Mouse (Mus musculus): ENCODE data around the gene Wdfy4.
A peak's percentile ranks its signal among the peaks of the same experiment; 100 is the strongest.

Wdfy4 gene

DNA sequence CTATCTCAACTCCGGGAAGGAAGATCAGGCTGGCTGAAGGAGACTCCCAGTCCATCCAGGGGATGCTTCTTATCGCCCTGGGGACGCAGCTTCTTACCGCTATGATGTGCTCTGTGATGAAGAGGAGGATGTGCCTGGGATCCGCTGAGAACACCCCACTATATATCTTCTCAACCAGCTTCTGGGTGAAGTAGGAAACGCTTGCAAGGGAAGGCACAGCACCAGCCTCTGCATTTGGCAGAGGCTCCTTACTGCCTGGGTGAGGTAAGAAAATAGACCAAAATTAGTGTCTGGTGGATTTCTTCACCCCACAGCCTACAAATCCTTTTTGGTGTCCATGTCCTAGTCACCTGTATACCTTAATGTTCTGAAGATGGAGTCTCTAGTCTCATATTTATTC lies 107.2 kb downstream of the Wdfy4 start:
- no peak for DNase-seq

- no peak for DNase-seq
These were observed 112.0 kb downstream of the Wdfy4 start for GRCm38 (mm10) chr14:33073355-33073754.

GRCm38 (mm10) chr14:33072351-33072750 lies 113.0 kb downstream of the Wdfy4 start:
- no peak for DNase-seq

GRCm38 (mm10) chr14:33067676-33068075 lies 117.6 kb downstream of the Wdfy4 start:
- DNase-seq = no peak

GRCm38 (mm10) chr14:33062996-33063395 lies 122.3 kb downstream of the Wdfy4 start:
- no peak for DNase-seq

GRCm38 (mm10) chr14:33058881-33059660 lies 126.2 kb downstream of the Wdfy4 start:
- DNase-seq = no peak

DNA sequence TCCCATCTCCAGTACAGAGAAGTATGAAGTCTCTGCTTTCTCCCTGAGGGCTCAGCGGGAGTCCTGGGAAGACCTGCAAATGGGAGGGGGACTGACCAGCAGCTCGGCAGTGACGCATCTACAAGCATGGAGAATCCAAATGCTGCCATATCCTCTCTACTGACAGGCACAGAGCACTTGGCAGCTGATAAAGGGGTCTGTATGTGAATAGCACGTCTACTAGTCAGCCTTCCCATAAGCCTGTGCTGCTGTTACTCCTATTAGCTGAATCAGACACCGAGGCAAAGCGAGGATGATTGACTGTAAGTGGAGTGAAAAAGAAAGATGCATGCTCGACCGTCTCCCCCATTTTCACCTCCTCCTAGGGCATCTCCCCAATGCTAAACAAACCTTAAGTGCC lies 131.9 kb downstream of the Wdfy4 start:
- DNase-seq = no peak

DNA sequence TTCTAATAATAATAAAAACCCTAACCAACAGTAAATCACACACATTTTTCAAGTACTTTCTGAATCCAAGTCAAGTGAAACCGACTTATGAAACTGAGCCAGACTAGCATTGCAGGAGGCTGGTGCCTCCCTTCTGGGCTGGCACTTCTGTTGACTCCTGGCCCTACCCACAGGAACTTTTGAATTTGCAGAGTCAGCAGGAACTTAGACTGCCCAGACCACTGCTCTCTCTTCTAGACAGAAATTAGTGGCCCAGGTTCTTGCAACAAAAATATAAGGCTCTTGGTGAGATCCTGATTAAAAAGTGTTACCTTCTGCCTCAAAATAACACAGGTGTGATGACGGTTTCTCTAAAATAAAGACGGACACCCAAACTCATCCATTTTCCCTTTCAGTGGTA lies 140.1 kb downstream of the Wdfy4 start:
- DNase-seq = no peak

DNA sequence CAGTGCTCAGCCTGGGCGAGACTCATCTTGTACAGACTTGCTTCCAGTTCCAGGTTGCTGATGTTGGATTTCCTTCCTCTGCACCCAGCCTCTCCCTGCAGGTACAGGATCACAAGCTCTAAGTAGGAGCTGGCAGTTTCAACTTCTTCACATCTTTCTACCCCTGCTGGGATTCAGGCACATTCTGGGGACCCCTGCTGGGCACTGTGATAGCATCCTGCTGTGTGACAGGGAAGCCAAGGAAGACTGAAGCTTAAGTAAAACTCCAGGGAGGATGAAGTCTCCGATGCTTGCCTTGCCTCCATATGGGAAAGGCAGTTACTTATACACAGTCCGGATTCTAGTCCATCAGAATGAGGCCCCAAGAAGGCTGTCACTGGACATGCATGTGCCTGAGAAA lies 148.5 kb downstream of the Wdfy4 start:
- peak; percentile 45 for DNase-seq

DNA sequence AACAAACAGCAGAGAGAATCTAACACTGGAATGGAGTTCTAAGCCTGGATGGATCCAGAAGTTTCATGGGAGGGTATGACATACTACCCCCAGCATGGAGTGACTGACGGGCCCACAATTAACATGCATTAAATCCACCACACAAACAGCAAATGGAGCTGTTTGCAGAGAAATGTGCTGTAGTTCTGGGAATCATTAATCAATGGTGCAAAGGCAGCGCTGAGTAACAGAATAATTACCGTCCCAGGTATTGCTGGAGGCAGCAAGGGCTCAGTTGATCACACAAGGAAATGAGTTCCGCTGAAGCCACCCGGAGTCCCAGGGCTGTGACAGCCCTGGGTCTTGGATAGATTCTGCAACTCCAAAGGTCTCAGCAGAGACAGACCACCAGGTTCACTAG lies 149.9 kb downstream of the Wdfy4 start:
- DNase-seq = peak; percentile 10

GRCm38 (mm10) chr14:33033424-33033823 lies 151.9 kb downstream of the Wdfy4 start:
- DNase-seq = peak; percentile 66

DNA sequence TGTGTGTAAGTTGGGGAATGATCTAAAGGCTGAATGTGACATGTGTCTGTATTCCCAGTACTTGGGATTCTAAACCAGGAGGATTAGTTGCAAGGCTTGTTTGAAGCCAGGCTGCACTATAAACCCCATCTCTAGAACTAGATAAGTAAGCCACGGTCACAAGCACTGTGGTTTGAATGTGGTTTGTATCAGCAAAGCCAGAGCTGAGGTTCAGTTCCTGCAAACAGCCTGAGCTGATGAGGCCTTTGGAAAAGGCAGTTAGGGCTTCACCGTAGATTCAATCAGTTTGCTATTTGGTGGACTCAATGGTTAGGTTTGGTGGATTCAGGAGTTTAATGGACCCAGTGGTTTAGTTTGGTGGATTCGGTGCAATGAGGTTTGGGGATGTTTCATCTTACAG lies 154.5 kb downstream of the Wdfy4 start:
- DNase-seq = no peak

DNA sequence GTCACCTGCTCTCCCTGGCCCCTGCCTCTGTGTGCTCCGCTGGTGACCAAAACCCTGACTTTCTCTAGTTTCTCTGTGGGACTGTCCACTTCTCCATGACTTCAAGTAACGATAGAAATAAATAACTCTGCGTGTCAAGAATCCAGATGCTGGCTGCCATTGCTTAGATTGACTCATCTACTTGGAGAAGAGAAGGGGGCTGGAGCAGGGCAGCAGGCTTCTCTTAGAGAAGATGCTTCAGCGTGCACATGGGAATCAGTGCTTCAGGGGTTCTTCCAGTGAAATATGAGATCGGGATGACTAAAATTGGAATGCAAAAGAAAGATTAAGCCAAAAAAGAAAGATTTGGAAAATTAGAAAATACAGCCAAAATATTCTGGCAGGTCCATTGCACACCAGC lies 165.7 kb downstream of the Wdfy4 start:
- DNase-seq = no peak

DNA sequence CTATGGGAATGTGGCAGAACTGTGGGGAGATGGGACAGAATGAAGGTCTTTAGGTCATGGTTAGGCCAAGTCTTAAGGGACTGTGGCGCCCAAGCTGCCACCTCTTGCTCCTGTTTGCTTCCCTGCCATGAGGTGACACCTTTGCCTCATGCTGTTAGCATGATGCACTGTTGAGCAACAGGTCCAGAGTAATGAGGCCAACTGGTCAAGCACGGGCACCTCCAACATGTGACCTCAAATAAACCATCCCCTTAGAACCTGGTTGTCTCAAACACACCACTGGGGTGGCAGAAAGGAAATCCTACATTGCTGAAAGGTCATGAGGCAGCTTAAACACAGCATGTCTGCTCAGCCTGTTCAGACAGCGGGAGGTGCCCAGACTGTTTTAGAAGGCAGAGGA lies 166.3 kb downstream of the Wdfy4 start:
- DNase-seq = no peak

DNA sequence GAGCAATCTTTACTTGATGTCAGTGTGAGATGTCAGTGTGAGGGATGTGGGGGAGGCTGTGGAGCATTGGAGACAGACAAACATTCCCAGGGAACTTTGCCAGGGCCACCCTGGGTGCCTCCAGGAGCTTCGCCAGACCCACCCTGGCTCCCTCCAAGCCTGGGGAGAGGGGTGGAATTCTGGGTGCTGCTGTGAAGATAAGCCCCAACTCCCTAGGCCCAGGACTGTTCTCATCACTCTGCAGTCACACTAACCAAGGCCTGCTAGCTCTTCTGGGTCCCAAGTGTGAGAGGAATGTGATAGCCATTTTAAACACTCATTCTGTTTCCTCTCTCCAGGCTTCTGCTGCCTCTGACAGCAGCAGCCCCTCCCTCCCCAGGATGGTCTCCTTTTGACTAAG lies 177.7 kb downstream of the Wdfy4 start:
- no peak for DNase-seq

- DNase-seq = no peak
These were observed 180.2 kb downstream of the Wdfy4 start for GRCm38 (mm10) chr14:33005114-33005513.

GRCm38 (mm10) chr14:33000112-33000979 lies 185.0 kb downstream of the Wdfy4 start:
- no peak for DNase-seq

- DNase-seq = no peak
These were observed 185.8 kb downstream of the Wdfy4 start for GRCm38 (mm10) chr14:32999511-32999910.

GRCm38 (mm10) chr14:32994954-32995636 lies 190.2 kb downstream of the Wdfy4 start:
- DNase-seq = peak; percentile 51

- no peak for DNase-seq
These were observed 194.2 kb downstream of the Wdfy4 start, which contains the start of gene Lrrc18 for GRCm38 (mm10) chr14:32991082-32991481. Gene Lrrc18, plus strand, starts transcription at chr14:32991382.

- DNase-seq = no peak
These were observed 198.6 kb downstream of the Wdfy4 start for GRCm38 (mm10) chr14:32986659-32987058.

DNA sequence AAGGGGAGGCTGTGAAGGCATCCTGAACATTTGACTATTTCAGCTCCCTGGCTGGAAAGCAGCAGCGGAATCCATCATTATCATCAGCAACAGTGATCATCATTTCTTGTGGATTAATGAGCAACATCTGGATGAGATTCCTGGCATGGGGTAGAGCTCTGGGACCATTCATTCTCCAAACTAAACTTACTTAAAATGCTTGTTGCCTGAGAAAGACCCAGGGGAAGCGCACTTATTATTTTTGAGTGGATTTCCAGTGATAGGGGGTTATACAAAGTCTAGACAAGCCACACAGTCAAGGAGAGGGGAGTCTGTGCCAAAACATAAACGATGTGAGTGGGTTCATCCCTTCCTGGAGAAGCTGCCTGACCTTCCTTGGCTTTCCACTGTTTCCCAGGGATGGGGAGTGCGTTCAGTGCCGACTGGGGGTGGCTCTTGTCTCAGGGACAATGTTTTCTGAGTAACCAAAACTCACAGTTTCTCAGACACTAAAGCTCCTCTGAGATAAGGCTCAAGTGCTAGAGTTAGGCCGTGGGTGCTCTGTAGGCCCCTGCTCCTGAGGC lies 201.1 kb downstream of the Wdfy4 start:
- peak; percentile 25 for DNase-seq

DNA sequence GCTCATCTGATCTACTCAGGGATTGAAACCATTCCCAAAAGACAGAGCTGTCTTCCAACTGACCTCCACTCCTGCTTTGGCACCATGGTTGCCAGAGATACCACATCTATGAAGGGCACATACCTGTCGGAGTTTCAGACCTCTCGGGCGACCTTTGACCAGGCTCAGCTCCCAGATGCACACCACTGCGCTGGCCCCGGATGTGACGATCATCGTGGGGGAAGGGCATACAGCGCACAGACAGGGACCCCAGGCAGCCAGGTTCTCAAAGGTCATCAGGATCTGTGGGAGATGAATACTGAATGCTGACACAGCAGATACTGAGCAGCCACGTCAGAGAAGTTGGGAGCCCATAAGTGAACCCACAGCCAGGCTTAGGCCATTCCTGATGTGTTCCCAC lies 214.6 kb downstream of the Wdfy4 start:
- no peak for DNase-seq

Measured in kidney, postnatal 10 days (tissue).